Mouse (Mus musculus): ENCODE data around the gene Plxnb2.

DNA sequence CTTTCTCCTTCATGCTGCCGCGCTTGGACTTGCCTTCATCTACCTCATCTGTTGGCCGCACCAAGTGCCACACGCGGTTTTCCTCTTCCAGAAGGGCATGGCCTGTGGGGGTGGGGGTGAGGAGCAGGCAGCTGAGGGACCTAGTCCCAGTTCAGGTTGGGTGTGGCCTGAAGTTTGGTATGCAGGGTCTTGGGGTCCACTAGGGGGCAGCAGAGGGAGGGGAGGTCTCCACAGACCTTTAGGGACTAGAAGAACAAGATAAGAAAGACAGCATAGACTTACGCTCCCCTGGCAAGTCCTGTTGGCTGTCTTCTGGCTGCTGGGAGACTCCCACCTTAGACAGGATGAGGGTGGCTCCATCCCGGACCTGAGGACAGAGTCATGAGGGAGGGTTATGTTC is 22.6 kb downstream of the Plxnb2 start:
- TF ChIP-seq CTCF (IDR thresholded peaks at IDR 0.05; ENCODE audit: low read depth, low read length), result peak; percentile 69
- TF ChIP-seq GATA1 (IDR thresholded peaks at IDR 0.05; ENCODE audit: borderline replicate concordance, low read length), result no peak
- TF ChIP-seq POLR2AphosphoS5 (IDR thresholded peaks at IDR 0.05; ENCODE audit: insufficient replicate concordance, low read depth, low read length), result no peak
